Mouse (Mus musculus): Measurements from ENCODE around the gene Cox17. TPM values are rescaled to one million over a fixed set of nuclear protein-coding genes. Genes with fewer than 3 reads are reported as not detected.
A peak's percentile ranks its signal among the peaks of the same experiment; 100 is the strongest.

Gene Cox17
- polyA plus RNA-seq, 1 experiment from 2014 or later: 331 TPM

- no peaks in the 10 kb centered on the region for H3K9me3 ChIP-seq (replicated peaks)
- H3K27me3 ChIP-seq: no peaks in the 10 kb centered on the region
- 82% methylated on average over 3 of the region's 3 CpGs for WGBS (ENCODE audit: insufficient replicate concordance)
- H3K27ac ChIP-seq: no peak overlapping the region
- H3K9ac ChIP-seq: no peak overlapping the region
- ATAC-seq (ENCODE audit: low read depth) (no peak), DNase-seq (no peak)
- H3K36me3 ChIP-seq: peaks cover 19% of the 10 kb centered on the region
- no peak overlapping the region for H3K4me2 ChIP-seq
- H3K4me3 ChIP-seq (replicated peaks): no peak overlapping the region
- peaks cover 67% of the 10 kb centered on the region for H3K4me1 ChIP-seq (replicated peaks)
Observed at GRCm38 (mm10) chr16:38379926-38380325, 33.1 kb downstream of the Cox17 start.

GRCm38 (mm10) chr16:38383683-38384082 is 36.9 kb downstream of the Cox17 start:
- H3K4me2 ChIP-seq: peak overlapping the region; percentile 10; the same call in 1 of the 2 replicates
- WGBS (ENCODE audit: insufficient replicate concordance): 23% methylated on average over 2 of the region's 2 CpGs
- H3K4me3 ChIP-seq (replicated peaks): no peak overlapping the region
- H3K4me1 ChIP-seq (replicated peaks): peaks cover 67% of the 10 kb centered on the region
- no peaks in the 10 kb centered on the region for H3K9me3 ChIP-seq (replicated peaks)
- peaks cover under 1% of the 10 kb centered on the region; the same call in 1 of the 2 replicates for H3K36me3 ChIP-seq
- no peak overlapping the region for H3K9ac ChIP-seq
- peak; percentile 85 for ATAC-seq (ENCODE audit: low read depth)
- DNase-seq: peak; percentile 40
- no peaks in the 10 kb centered on the region for H3K27me3 ChIP-seq
- peak overlapping the region; percentile 65 for H3K27ac ChIP-seq

GRCm38 (mm10) chr16:38385184-38385634 is 38.4 kb downstream of the Cox17 start:
- WGBS (ENCODE audit: insufficient replicate concordance): 72% methylated on average over 6 of the region's 6 CpGs
- DNase-seq: no peak
- H3K27me3 ChIP-seq: no peaks in the 10 kb centered on the region
- no peaks in the 10 kb centered on the region for H3K36me3 ChIP-seq
- no peak overlapping the region for H3K4me3 ChIP-seq (replicated peaks)
- peaks cover 55% of the 10 kb centered on the region for H3K4me1 ChIP-seq (replicated peaks)
- peak overlapping the region; percentile 65 for H3K27ac ChIP-seq
- no peaks in the 10 kb centered on the region for H3K9me3 ChIP-seq (replicated peaks)
- H3K4me2 ChIP-seq: no peak overlapping the region
- no peak overlapping the region for H3K9ac ChIP-seq
- ATAC-seq (ENCODE audit: low read depth): no peak

GRCm38 (mm10) chr16:38385700-38386099 is 38.9 kb downstream of the Cox17 start:
- H3K27me3 ChIP-seq: no peaks in the 10 kb centered on the region
- WGBS (ENCODE audit: insufficient replicate concordance): 88% methylated on average over 4 of the region's 4 CpGs
- H3K4me2 ChIP-seq: no peak overlapping the region
- no peaks in the 10 kb centered on the region for H3K9me3 ChIP-seq (replicated peaks)
- no peak overlapping the region for H3K9ac ChIP-seq
- ATAC-seq (ENCODE audit: low read depth): no peak
- H3K36me3 ChIP-seq: no peaks in the 10 kb centered on the region
- H3K4me1 ChIP-seq (replicated peaks): peaks cover 55% of the 10 kb centered on the region
- no peak for DNase-seq
- H3K4me3 ChIP-seq (replicated peaks): no peak overlapping the region
- peak overlapping the region; percentile 65; the same call in 1 of the 2 replicates for H3K27ac ChIP-seq

GRCm38 (mm10) chr16:38387389-38387788 is 40.6 kb downstream of the Cox17 start:
- H3K4me3 ChIP-seq (replicated peaks): no peak overlapping the region

GRCm38 (mm10) chr16:38388757-38389156 is 42.0 kb downstream of the Cox17 start:
- ATAC-seq (ENCODE audit: low read depth): no peak
- WGBS (ENCODE audit: insufficient replicate concordance): 69% methylated on average over 6 of the region's 6 CpGs
- H3K27me3 ChIP-seq: no peaks in the 10 kb centered on the region

More at GRCm38 (mm10) chr16:38387389-38387788, 40.6 kb downstream of the Cox17 start:
- peaks cover 54% of the 10 kb centered on the region for H3K4me1 ChIP-seq (replicated peaks)
- H3K36me3 ChIP-seq: no peaks in the 10 kb centered on the region
- peak overlapping the region; percentile 56 for H3K27ac ChIP-seq
- H3K9me3 ChIP-seq (replicated peaks): no peaks in the 10 kb centered on the region
- peak overlapping the region; percentile 6 for H3K4me2 ChIP-seq
- ATAC-seq (ENCODE audit: low read depth): peak; percentile 76
- no peak for DNase-seq
- H3K27me3 ChIP-seq: no peaks in the 10 kb centered on the region
- peak overlapping the region; percentile 7; the same call in 1 of the 2 replicates for H3K9ac ChIP-seq
- WGBS (ENCODE audit: insufficient replicate concordance): 20% methylated on average over 6 of the region's 6 CpGs

GRCm38 (mm10) chr16:38389284-38389893 is 42.6 kb downstream of the Cox17 start:
- no peaks in the 10 kb centered on the region for H3K9me3 ChIP-seq (replicated peaks)
- no peaks in the 10 kb centered on the region for H3K36me3 ChIP-seq
- H3K4me2 ChIP-seq: no peak overlapping the region
- H3K4me3 ChIP-seq (replicated peaks): no peak overlapping the region
- H3K27me3 ChIP-seq: no peaks in the 10 kb centered on the region
- no peak overlapping the region for H3K27ac ChIP-seq
- H3K4me1 ChIP-seq (replicated peaks): peaks cover 47% of the 10 kb centered on the region
- ATAC-seq (ENCODE audit: low read depth) (no peak), DNase-seq (no peak)
- H3K9ac ChIP-seq: no peak overlapping the region
- WGBS (ENCODE audit: insufficient replicate concordance): 70% methylated on average over 8 of the region's 8 CpGs

More at GRCm38 (mm10) chr16:38388757-38389156, 42.0 kb downstream of the Cox17 start:
- Histone ChIP-seq H3K4me2 (no peak overlapping the region), H3K9ac (no peak overlapping the region), H3K9me3 (replicated peaks) (no peaks in the 10 kb centered on the region), H3K36me3 (no peaks in the 10 kb centered on the region), H3K27ac (no peak overlapping the region), H3K4me3 (replicated peaks) (no peak overlapping the region), H3K4me1 (replicated peaks) (peaks cover 47% of the 10 kb centered on the region)
- no peak for DNase-seq

- H3K27me3 ChIP-seq: no peaks in the 10 kb centered on the region
- no peaks in the 10 kb centered on the region for H3K9me3 ChIP-seq (replicated peaks)
- no peaks in the 10 kb centered on the region for H3K36me3 ChIP-seq
- no peak for DNase-seq
- 75% methylated on average over 7 of the region's 7 CpGs for WGBS (ENCODE audit: insufficient replicate concordance)
- no peak overlapping the region for H3K9ac ChIP-seq
- ATAC-seq (ENCODE audit: low read depth): no peak
- no peak overlapping the region for H3K4me3 ChIP-seq (replicated peaks)
- H3K4me2 ChIP-seq: no peak overlapping the region
- H3K27ac ChIP-seq: no peak overlapping the region
- peaks cover 45% of the 10 kb centered on the region for H3K4me1 ChIP-seq (replicated peaks)
Observed at GRCm38 (mm10) chr16:38390322-38390721, 43.5 kb downstream of the Cox17 start.

GRCm38 (mm10) chr16:38392126-38392894 is 45.5 kb downstream of the Cox17 start:
- 78% methylated on average over 23 of the region's 23 CpGs for WGBS (ENCODE audit: insufficient replicate concordance)

GRCm38 (mm10) chr16:38394191-38394618 is 47.4 kb downstream of the Cox17 start:
- Histone ChIP-seq H3K4me3 (replicated peaks) (no peak overlapping the region), H3K4me1 (replicated peaks) (peaks cover 35% of the 10 kb centered on the region), H3K9me3 (replicated peaks) (no peaks in the 10 kb centered on the region), H3K27me3 (no peaks in the 10 kb centered on the region), H3K36me3 (no peaks in the 10 kb centered on the region), H3K27ac (no peak overlapping the region), H3K4me2 (no peak overlapping the region), H3K9ac (no peak overlapping the region)
- WGBS (ENCODE audit: insufficient replicate concordance): 52% methylated on average over 8 of the region's 8 CpGs
- DNase-seq (no peak), ATAC-seq (ENCODE audit: low read depth) (no peak)

More at GRCm38 (mm10) chr16:38392126-38392894, 45.5 kb downstream of the Cox17 start:
- Histone ChIP-seq H3K9ac (no peak overlapping the region), H3K27me3 (no peaks in the 10 kb centered on the region), H3K4me3 (replicated peaks) (no peak overlapping the region), H3K27ac (no peak overlapping the region), H3K4me1 (replicated peaks) (peaks cover 35% of the 10 kb centered on the region), H3K4me2 (no peak overlapping the region), H3K9me3 (replicated peaks) (no peaks in the 10 kb centered on the region), H3K36me3 (no peaks in the 10 kb centered on the region)
- ATAC-seq (ENCODE audit: low read depth) (no peak), DNase-seq (no peak)

GRCm38 (mm10) chr16:38395060-38395730 is 48.4 kb downstream of the Cox17 start:
- Histone ChIP-seq H3K36me3 (no peaks in the 10 kb centered on the region), H3K9me3 (replicated peaks) (no peaks in the 10 kb centered on the region), H3K4me1 (replicated peaks) (peaks cover 45% of the 10 kb centered on the region), H3K9ac (no peak overlapping the region), H3K27me3 (no peaks in the 10 kb centered on the region), H3K4me3 (replicated peaks) (no peak overlapping the region), H3K27ac (no peak overlapping the region), H3K4me2 (no peak overlapping the region)
- 38% methylated on average over 6 of the region's 6 CpGs for WGBS (ENCODE audit: insufficient replicate concordance)
- DNase-seq (no peak), ATAC-seq (ENCODE audit: low read depth) (no peak)

Data from liver, embryonic 13.5 days (tissue).